Mouse (Mus musculus): ENCODE measurements around the gene Vamp5. TPM values are rescaled to one million over a fixed set of nuclear protein-coding genes. Genes with fewer than 3 reads are reported as not detected.

Vamp5 gene
- polyA plus RNA-seq, 1 experiment from 2014 or later = 50.1 TPM

DNA sequence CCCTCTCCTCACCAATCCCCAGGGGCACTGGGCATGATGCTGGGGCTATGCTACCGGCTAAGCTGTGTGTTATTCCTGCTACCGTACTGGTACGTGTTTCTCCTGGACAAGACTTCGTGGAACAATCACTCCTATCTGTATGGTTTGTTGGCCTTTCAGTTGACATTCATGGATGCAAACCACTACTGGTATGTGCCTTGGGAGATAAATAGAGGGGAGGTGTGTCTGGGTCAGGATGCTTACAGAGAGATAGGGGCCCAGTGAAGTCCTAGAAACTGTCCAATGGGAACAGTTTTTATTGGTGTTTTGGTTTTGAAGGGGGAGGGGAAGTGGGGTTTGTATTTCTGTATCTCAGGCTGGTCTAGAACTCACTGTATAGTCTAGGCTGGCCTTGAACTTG, 38.0 kb upstream of the Vamp5 start:
- Histone ChIP-seq H3K36me3 (ENCODE audit: insufficient read depth, low read length) (peaks cover 19% of the 10 kb centered on the region), H3K4me1 (replicated peaks; ENCODE audit: insufficient read depth, low read length) (no peaks in the 10 kb centered on the region; the same call in 1 of the 2 replicates), H3K4me2 (ENCODE audit: low read length) (no peak overlapping the region), H3K4me3 (replicated peaks; ENCODE audit: low read depth, low read length) (no peak overlapping the region), H3K27me3 (ENCODE audit: insufficient read depth, low read length) (no peaks in the 10 kb centered on the region), H3K9me3 (replicated peaks; ENCODE audit: low read length) (no peaks in the 10 kb centered on the region), H3K9ac (ENCODE audit: low read depth, low read length) (no peak overlapping the region), H3K27ac (no peak overlapping the region)
- DNase-seq (ENCODE audit: low spot score) (no peak), ATAC-seq (replicated peaks; ENCODE audit: low FRiP score, low read depth) (no peak)
- 95% methylated on average over 4 of the region's 4 CpGs for WGBS
- no peak for TF ChIP-seq CTCF (IDR thresholded peaks at IDR 0.05; ENCODE audit: low read depth)

DNA sequence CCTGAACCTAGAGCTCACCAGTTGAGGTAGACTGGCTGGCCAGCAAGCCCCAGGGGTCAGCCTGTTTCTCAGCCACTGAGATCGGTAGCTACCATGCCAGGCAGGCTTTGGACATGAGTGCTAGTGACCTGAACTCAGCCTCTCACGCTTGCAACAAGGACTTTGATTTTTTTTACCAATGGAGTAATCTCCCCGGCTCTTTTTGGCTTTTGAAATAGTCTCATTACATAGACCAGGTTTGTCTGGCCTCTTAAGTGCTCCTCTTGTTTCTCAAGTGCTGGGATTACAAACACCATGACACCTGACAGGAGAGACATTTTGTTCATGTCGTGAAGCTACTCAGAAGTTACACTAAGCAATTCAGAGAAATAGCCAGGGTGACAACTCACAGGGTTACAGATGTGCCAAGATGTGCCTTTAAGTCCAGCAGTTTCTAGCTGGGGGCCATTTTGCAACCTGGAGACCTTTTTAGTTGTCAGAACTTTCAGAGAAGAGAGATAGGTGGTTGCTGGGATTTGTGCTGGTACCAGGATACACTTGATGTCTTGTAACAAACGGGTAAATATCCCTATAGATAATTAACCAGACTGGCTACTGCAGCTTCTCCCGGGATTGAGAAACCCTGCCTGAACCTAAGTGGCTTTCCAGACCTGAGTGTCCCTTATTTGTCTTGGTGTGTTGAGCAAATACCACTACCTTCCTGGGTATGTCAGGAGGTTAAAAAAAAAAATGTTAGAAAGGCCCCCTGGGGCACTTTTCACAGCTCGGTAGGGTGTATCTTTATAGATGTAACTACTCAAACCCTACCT, 35.9 kb upstream of the Vamp5 start:
- H3K4me2 ChIP-seq (ENCODE audit: low read length) = no peak overlapping the region
- no peak overlapping the region for H3K4me3 ChIP-seq (replicated peaks; ENCODE audit: low read depth, low read length)
- no peaks in the 10 kb centered on the region for H3K27me3 ChIP-seq (ENCODE audit: insufficient read depth, low read length)
- TF ChIP-seq CTCF (IDR thresholded peaks at IDR 0.05; ENCODE audit: low read depth) = no peak
- DNase-seq (ENCODE audit: low spot score) (no peak), ATAC-seq (replicated peaks; ENCODE audit: low FRiP score, low read depth) (no peak)
- H3K4me1 ChIP-seq (replicated peaks; ENCODE audit: insufficient read depth, low read length) = no peaks in the 10 kb centered on the region; the same call in 1 of the 2 replicates
- H3K9me3 ChIP-seq (replicated peaks; ENCODE audit: low read length) = no peaks in the 10 kb centered on the region
- WGBS = 78% methylated on average over 7 of the region's 7 CpGs
- H3K36me3 ChIP-seq (ENCODE audit: insufficient read depth, low read length) = peaks cover 18% of the 10 kb centered on the region
- H3K9ac ChIP-seq (ENCODE audit: low read depth, low read length) = 0 out of 2 replicates have a peak overlapping the region, but pooled peaks have one; percentile 0
- no peak overlapping the region for H3K27ac ChIP-seq

- Histone ChIP-seq H3K4me3 (replicated peaks; ENCODE audit: low read depth, low read length) (peak overlapping the region; percentile 71), H3K36me3 (ENCODE audit: insufficient read depth, low read length) (peaks cover 14% of the 10 kb centered on the region), H3K27me3 (ENCODE audit: insufficient read depth, low read length) (no peaks in the 10 kb centered on the region), H3K27ac (no peak overlapping the region), H3K4me2 (ENCODE audit: low read length) (peak overlapping the region; percentile 83), H3K9me3 (replicated peaks; ENCODE audit: low read length) (no peaks in the 10 kb centered on the region), H3K9ac (ENCODE audit: low read depth, low read length) (no peak overlapping the region), H3K4me1 (replicated peaks; ENCODE audit: insufficient read depth, low read length) (no peaks in the 10 kb centered on the region; the same call in 1 of the 2 replicates)
- TF ChIP-seq CTCF (IDR thresholded peaks at IDR 0.05; ENCODE audit: low read depth) = 0 out of 2 replicates have a peak, but pooled peaks have one; percentile 14
- 79% methylated on average over 5 of the region's 5 CpGs for WGBS
- ATAC-seq (replicated peaks; ENCODE audit: low FRiP score, low read depth) (no peak), DNase-seq (ENCODE audit: low spot score) (no peak)
These were observed 34.9 kb upstream of the Vamp5 start for GRCm38 (mm10) chr6:72415181-72415580.

DNA sequence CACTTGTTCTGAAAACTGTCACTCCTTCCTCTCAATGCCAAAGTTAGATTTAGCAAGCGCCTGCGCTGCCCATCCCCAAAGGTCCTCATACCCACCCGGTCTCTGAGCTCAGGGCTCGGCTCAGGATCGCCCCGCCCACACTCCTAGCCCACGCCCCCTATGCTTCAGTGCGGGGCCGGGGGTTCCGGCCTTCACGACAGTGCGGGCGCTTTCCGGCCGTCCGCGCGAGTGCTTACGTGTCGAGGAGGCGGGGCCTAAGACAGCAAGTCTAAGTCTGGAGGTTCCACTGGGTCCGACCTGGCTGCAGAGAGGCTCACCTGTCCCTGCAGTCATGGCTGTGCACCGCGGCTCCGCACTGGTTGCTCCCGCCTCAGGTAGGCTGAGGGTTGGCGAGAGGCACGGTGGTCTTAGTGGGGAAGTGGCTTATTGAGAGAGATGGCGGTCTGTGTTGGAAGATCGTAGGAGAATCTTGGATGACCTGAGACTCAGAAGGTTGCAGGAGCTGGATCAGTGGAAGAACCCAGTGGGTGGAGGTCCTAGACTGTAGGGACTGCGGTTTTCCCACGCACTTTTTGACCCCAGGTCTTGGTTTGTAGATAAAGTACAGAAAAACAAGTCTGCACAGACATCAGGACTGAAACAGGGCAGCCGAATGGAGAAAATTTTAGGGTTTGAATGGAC, 33.9 kb upstream of the Vamp5 start, which contains the start of gene Ggcx:
TSS of gene Ggcx (plus strand) at position 233 of the 681 bp plus-strand sequence.
- WGBS = under 1% methylated on average over 33 of the region's 33 CpGs
- no peaks in the 10 kb centered on the region; the same call in 1 of the 2 replicates for H3K4me1 ChIP-seq (replicated peaks; ENCODE audit: insufficient read depth, low read length)
- peak within 1 kb of the TSS; percentile 72 for H3K27ac ChIP-seq
- DNase-seq (ENCODE audit: low spot score) (peak; percentile 97), ATAC-seq (replicated peaks; ENCODE audit: low FRiP score, low read depth) (peak; percentile 95)
- peak within 1 kb of the TSS; percentile 75 for H3K9ac ChIP-seq (ENCODE audit: low read depth, low read length)
- peaks cover 12% of the 10 kb centered on the region for H3K36me3 ChIP-seq (ENCODE audit: insufficient read depth, low read length)
- no peaks in the 10 kb centered on the region for H3K9me3 ChIP-seq (replicated peaks; ENCODE audit: low read length)
- peak; percentile 39; the same call in 1 of the 2 replicates for TF ChIP-seq CTCF (IDR thresholded peaks at IDR 0.05; ENCODE audit: low read depth)
- H3K27me3 ChIP-seq (ENCODE audit: insufficient read depth, low read length) = no peaks in the 10 kb centered on the region
- H3K4me2 ChIP-seq (ENCODE audit: low read length) = peak within 1 kb of the TSS; percentile 83
- H3K4me3 ChIP-seq (replicated peaks; ENCODE audit: low read depth, low read length) = peak within 1 kb of the TSS; percentile 71

DNA sequence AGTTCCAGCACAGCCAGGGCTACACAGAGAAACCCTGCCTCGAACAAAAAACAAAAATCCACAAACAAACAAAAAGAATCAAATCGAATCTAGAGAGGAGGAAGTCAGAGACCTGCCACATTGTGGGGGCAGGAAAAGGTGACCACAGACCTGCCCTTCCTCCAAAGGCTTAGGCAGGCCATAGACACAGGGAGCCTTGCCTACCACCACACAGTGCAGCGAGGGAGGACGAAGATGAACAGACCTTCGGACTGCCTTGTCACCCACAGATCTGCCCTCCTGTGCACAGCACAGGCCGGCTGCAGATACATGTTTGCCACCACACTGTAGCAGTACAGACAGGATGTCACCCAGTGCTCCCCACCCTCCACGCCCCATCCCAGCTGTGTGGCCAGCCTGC, 30.2 kb upstream of the Vamp5 start:
- no peak for TF ChIP-seq CTCF (IDR thresholded peaks at IDR 0.05; ENCODE audit: low read depth)
- 72% methylated on average over 7 of the region's 7 CpGs for WGBS
- no peak overlapping the region for H3K9ac ChIP-seq (ENCODE audit: low read depth, low read length)
- no peaks in the 10 kb centered on the region for H3K9me3 ChIP-seq (replicated peaks; ENCODE audit: low read length)
- ATAC-seq (replicated peaks; ENCODE audit: low FRiP score, low read depth) (no peak), DNase-seq (ENCODE audit: low spot score) (no peak)
- H3K27me3 ChIP-seq (ENCODE audit: insufficient read depth, low read length) = no peaks in the 10 kb centered on the region
- no peaks in the 10 kb centered on the region; the same call in 1 of the 2 replicates for H3K4me1 ChIP-seq (replicated peaks; ENCODE audit: insufficient read depth, low read length)
- H3K27ac ChIP-seq = no peak overlapping the region
- no peaks in the 10 kb centered on the region for H3K36me3 ChIP-seq (ENCODE audit: insufficient read depth, low read length)
- no peak overlapping the region for H3K4me2 ChIP-seq (ENCODE audit: low read length)
- H3K4me3 ChIP-seq (replicated peaks; ENCODE audit: low read depth, low read length) = no peak overlapping the region

GRCm38 (mm10) chr6:72410003-72410402, 29.7 kb upstream of the Vamp5 start:
- Histone ChIP-seq H3K4me3 (replicated peaks; ENCODE audit: low read depth, low read length) (no peak overlapping the region), H3K27me3 (ENCODE audit: insufficient read depth, low read length) (no peaks in the 10 kb centered on the region), H3K36me3 (ENCODE audit: insufficient read depth, low read length) (no peaks in the 10 kb centered on the region), H3K4me2 (ENCODE audit: low read length) (no peak overlapping the region), H3K9ac (ENCODE audit: low read depth, low read length) (no peak overlapping the region), H3K27ac (no peak overlapping the region), H3K4me1 (replicated peaks; ENCODE audit: insufficient read depth, low read length) (no peaks in the 10 kb centered on the region; the same call in 1 of the 2 replicates), H3K9me3 (replicated peaks; ENCODE audit: low read length) (no peaks in the 10 kb centered on the region)
- ATAC-seq (replicated peaks; ENCODE audit: low FRiP score, low read depth) (no peak), DNase-seq (ENCODE audit: low spot score) (no peak)
- TF ChIP-seq CTCF (IDR thresholded peaks at IDR 0.05; ENCODE audit: low read depth) = no peak
- 35% methylated on average over 1 of the region's 1 CpGs for WGBS
